Mouse (Mus musculus): ENCODE data around the gene Rpl32. TPM values are rescaled to one million over a fixed set of nuclear protein-coding genes. Genes with fewer than 3 reads are reported as not detected.
"Not testable (repeated sequence)": the region's sequence is repeated elsewhere in the genome, so short reads cannot be mapped to it uniquely, and the experiment has no call there.

Gene Rpl32
- polyA plus RNA-seq, 1 experiment from 2014 or later: 1,744 TPM

DNA sequence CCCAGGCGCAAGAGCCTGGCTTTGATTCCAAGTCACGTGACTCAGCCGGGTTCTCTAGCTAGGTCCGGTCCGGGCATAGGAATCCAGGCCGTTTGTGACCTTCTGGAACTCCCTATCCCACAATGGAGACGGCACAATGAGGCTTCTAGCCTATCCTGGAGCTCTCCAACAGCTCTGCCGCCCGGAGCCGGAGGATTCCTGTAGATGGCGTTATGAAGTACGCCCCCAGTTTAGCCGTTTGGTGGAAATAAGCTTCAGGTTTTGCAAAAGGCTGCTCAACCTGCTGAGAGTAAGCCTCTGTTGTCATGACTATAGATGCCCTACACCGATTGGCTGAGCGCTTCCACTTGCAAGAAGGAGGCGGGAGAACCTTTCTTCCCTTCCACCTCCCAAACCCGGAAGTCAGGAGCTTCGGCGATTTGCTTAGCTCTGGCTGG lies 29.6 kb upstream of the Rpl32 start, which contains the start of gene Efcab12:
Gene Efcab12 (minus strand): TSS at position 252 of the 437 bp plus-strand sequence.
- Histone ChIP-seq H3K4me1 (replicated peaks) (peaks cover 20% of the 10 kb centered on the region), H3K27me3 (ENCODE audit: insufficient read depth, poor library complexity, severe bottlenecking) (no peaks in the 10 kb centered on the region), H3K9me3 (no peaks in the 10 kb centered on the region), H3K36me3 (peaks cover 23% of the 10 kb centered on the region), H3K27ac (peak within 1 kb of the TSS; percentile 85), H3K4me3 (peak within 1 kb of the TSS; percentile 55)
- peak; percentile 78 for DNase-seq (ENCODE audit: low spot score)
- WGBS: 2% methylated on average over 19 of the region's 19 CpGs

DNA sequence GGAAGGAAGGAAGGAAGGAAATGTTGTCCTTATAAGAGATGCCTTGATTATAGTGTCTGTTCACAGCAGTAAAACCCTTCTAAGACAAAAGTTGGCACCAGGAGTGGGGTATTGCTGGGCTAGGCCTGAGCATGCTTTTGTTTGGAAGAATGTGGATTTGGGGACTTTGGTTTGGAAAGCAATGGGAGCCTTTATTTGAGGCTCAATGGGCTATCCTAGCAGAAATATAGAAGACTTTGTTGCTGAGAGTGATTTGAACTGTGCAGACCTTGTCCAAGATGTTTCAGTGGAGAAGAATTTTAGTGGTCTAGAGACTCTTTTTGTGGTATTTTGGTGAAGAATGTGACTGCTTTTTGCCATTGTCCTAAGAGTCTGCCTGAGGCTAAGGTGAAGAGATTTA lies 25.3 kb upstream of the Rpl32 start:
- no peak for DNase-seq (ENCODE audit: low spot score)
- no peak overlapping the region for H3K27ac ChIP-seq
- no peak overlapping the region for H3K4me3 ChIP-seq
- no peaks in the 10 kb centered on the region for H3K27me3 ChIP-seq (ENCODE audit: insufficient read depth, poor library complexity, severe bottlenecking)
- peaks cover 20% of the 10 kb centered on the region for H3K4me1 ChIP-seq (replicated peaks)
- no peaks in the 10 kb centered on the region for H3K9me3 ChIP-seq
- peaks cover 3% of the 10 kb centered on the region; the same call in 1 of the 2 replicates for H3K36me3 ChIP-seq

- Histone ChIP-seq H3K36me3 (peaks cover 3% of the 10 kb centered on the region; the same call in 1 of the 2 replicates), H3K4me3 (no peak overlapping the region), H3K4me1 (replicated peaks) (peaks cover 4% of the 10 kb centered on the region; the same call in 1 of the 2 replicates), H3K27me3 (ENCODE audit: insufficient read depth, poor library complexity, severe bottlenecking) (no peaks in the 10 kb centered on the region), H3K27ac (no peak overlapping the region), H3K9me3 (no peaks in the 10 kb centered on the region)
- 87% methylated on average over 2 of the region's 2 CpGs for WGBS
- no peak for DNase-seq (ENCODE audit: low spot score)
Observed at GRCm38 (mm10) chr6:115832152-115832850, 23.8 kb upstream of the Rpl32 start.

DNA sequence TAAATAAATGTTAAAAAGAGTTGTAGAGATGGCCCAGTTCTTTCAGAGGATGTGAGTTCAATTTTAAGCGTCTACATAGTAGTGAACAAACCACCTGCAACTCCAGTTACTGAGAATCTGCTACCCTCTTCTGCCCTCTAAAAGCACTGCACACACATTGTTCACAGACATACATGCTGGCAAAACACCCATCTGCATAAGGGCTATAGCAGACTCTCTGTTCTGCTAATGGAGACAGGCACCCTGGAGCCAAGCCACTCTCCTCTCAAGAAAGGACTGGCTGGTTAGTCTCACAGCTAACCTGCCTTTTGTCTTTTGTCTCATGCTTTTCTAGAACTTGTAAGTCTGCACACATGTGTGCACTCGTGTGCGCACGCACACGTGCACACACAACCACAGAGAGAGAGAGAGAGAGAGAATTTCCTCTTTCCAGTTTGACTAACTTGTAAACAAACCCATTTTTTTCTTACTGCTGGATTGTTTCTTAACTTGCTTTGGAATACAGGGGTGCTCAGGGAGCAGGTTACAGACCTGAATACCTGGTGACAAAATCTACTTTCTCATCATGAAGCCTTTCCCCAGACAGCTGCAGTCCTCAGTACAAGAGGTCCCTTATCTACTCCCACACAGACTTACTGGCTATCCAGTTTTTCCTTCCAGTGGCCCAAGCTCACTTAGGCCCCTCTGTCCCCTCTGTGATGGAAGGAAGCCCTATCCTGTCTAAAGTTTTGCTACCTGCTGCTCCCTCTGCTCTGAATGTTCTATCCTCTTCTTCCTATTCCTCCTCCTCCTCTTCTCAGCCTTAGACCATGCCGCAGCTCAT lies 22.4 kb upstream of the Rpl32 start:
- Histone ChIP-seq H3K36me3 (peaks cover 3% of the 10 kb centered on the region; the same call in 1 of the 2 replicates), H3K27me3 (ENCODE audit: insufficient read depth, poor library complexity, severe bottlenecking) (no peaks in the 10 kb centered on the region), H3K4me1 (replicated peaks) (no peaks in the 10 kb centered on the region), H3K4me3 (no peak overlapping the region), H3K27ac (no peak overlapping the region), H3K9me3 (no peaks in the 10 kb centered on the region)
- WGBS: 87% methylated on average over 6 of the region's 6 CpGs
- no peak for DNase-seq (ENCODE audit: low spot score)

DNA sequence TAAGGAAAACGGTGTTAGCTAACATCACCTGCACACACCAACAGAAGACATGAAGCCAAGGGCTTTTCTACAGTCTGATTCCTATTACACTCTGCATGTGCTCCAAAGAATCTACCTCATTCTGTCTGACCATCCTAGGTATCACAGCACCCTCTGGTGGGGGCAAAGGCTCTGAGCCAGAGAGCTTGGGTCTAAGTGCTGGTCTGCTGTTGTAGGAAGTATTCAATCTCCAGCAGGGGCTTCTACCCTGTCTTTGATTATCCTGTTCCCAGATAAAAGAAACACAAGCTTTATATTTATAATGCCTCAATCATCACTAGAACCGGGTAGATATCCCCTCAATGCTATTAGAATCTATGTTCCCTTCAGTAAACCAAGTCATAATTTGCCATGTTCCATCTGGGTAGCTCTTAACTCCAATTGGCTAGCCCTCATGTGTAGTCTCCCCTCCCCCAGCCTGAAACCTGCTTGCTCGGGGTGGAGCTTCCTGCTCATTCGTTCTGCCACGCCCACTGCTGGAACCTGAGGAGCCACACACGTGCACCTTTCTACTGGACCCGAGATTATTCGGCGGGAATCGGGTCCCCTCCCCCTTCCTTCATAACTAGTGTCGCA lies 15.4 kb upstream of the Rpl32 start:
- DNase-seq (ENCODE audit: low spot score): peak; percentile 84
- H3K9me3 ChIP-seq; H3K36me3 ChIP-seq; H3K4me1 ChIP-seq (replicated peaks); H3K27me3 ChIP-seq (ENCODE audit: insufficient read depth, poor library complexity, severe bottlenecking): not testable (repeated sequence)
- Histone ChIP-seq H3K4me3 (peak overlapping the region; percentile 37), H3K27ac (peak overlapping the region; percentile 73)
- 2% methylated on average over 5 of the region's 11 CpGs for WGBS

GRCm38 (mm10) chr6:115821216-115821993 lies 12.9 kb upstream of the Rpl32 start:
- no peak for DNase-seq (ENCODE audit: low spot score)
- Histone ChIP-seq H3K4me3 (no peak overlapping the region), H3K36me3 (no peaks in the 10 kb centered on the region), H3K27ac (no peak overlapping the region), H3K27me3 (ENCODE audit: insufficient read depth, poor library complexity, severe bottlenecking) (no peaks in the 10 kb centered on the region), H3K4me1 (replicated peaks) (peaks cover 8% of the 10 kb centered on the region; the same call in 1 of the 2 replicates), H3K9me3 (no peaks in the 10 kb centered on the region)
- WGBS: 89% methylated on average over 8 of the region's 8 CpGs

GRCm38 (mm10) chr6:115818129-115818528 lies 9.6 kb upstream of the Rpl32 start:
- H3K9me3 ChIP-seq: no peaks in the 10 kb centered on the region
- H3K27ac ChIP-seq: no peak overlapping the region
- H3K4me3 ChIP-seq: no peak overlapping the region
- no peaks in the 10 kb centered on the region for H3K27me3 ChIP-seq (ENCODE audit: insufficient read depth, poor library complexity, severe bottlenecking)
- H3K36me3 ChIP-seq: no peaks in the 10 kb centered on the region
- DNase-seq (ENCODE audit: low spot score): no peak
- peaks cover 7% of the 10 kb centered on the region; the same call in 1 of the 2 replicates for H3K4me1 ChIP-seq (replicated peaks)
- WGBS: 77% methylated on average over 2 of the region's 2 CpGs

DNA sequence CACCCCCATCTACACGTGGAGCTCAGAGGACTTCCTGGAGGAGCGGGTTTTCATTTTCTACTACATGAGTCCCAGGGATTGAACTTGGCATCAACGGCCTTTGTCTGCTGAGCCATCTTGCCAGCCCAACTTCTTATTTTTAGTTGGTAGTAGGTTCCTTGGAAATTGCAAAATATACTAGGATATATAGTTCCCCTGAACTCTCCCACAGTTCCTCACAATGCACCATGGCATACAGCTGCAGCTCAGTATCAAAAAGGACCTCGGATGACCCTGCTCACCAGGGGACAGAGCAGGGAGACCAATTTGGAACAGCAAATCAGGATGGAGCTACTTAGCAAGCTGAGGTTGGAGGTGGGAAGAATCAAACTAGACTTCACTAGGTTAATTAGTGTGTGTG lies 6.5 kb upstream of the Rpl32 start:
- Histone ChIP-seq H3K4me3 (no peak overlapping the region), H3K27me3 (ENCODE audit: insufficient read depth, poor library complexity, severe bottlenecking) (no peaks in the 10 kb centered on the region), H3K4me1 (replicated peaks) (peaks cover 7% of the 10 kb centered on the region; the same call in 1 of the 2 replicates), H3K27ac (no peak overlapping the region), H3K36me3 (no peaks in the 10 kb centered on the region), H3K9me3 (no peaks in the 10 kb centered on the region)
- DNase-seq (ENCODE audit: low spot score): no peak
- WGBS: 80% methylated on average over 4 of the region's 4 CpGs

GRCm38 (mm10) chr6:115814104-115814503 lies 5.6 kb upstream of the Rpl32 start:
- peak; percentile 59 for DNase-seq (ENCODE audit: low spot score)
- Histone ChIP-seq H3K27me3 (ENCODE audit: insufficient read depth, poor library complexity, severe bottlenecking) (no peaks in the 10 kb centered on the region), H3K27ac (no peak overlapping the region; the same call in 1 of the 2 replicates), H3K36me3 (no peaks in the 10 kb centered on the region), H3K9me3 (no peaks in the 10 kb centered on the region), H3K4me1 (replicated peaks) (peaks cover 7% of the 10 kb centered on the region; the same call in 1 of the 2 replicates), H3K4me3 (no peak overlapping the region)
- 32% methylated on average over 4 of the region's 4 CpGs for WGBS

DNA sequence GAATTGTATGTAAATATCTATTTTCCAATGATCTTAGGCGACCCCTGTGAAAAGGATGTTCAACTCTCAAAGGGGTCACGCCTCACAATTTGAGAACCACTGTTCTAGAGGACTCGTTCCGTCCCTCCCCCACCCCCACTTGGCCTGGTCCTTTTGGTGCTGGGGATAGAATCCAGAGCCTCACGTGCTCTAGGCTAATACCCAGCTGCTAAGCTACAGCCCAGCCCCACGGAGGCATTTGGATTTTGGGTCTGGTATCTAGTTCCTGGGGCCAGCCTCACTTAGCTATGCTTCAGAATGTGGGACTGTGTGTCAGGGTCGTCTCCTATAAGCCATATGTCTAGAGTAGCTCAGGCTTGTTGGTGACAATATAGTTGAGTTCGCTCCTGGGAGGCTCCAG lies 3.1 kb upstream of the Rpl32 start:
- WGBS: 78% methylated on average over 8 of the region's 8 CpGs
- Histone ChIP-seq H3K27ac (no peak overlapping the region), H3K36me3 (peaks cover 12% of the 10 kb centered on the region), H3K4me1 (replicated peaks) (peaks cover 18% of the 10 kb centered on the region), H3K27me3 (ENCODE audit: insufficient read depth, poor library complexity, severe bottlenecking) (no peaks in the 10 kb centered on the region), H3K9me3 (no peaks in the 10 kb centered on the region), H3K4me3 (no peak overlapping the region)
- no peak for DNase-seq (ENCODE audit: low spot score)

GRCm38 (mm10) chr6:115808196-115808487 lies 405 bp downstream of the Rpl32 start:
- Histone ChIP-seq H3K36me3 (peaks cover 46% of the 10 kb centered on the region), H3K27ac (peak overlapping the region; percentile 100), H3K27me3 (ENCODE audit: insufficient read depth, poor library complexity, severe bottlenecking) (no peaks in the 10 kb centered on the region), H3K9me3 (no peaks in the 10 kb centered on the region), H3K4me3 (peak overlapping the region; percentile 86), H3K4me1 (replicated peaks) (peaks cover 19% of the 10 kb centered on the region)
- WGBS: 1% methylated on average over 22 of the region's 22 CpGs
- DNase-seq (ENCODE audit: low spot score): no peak

DNA sequence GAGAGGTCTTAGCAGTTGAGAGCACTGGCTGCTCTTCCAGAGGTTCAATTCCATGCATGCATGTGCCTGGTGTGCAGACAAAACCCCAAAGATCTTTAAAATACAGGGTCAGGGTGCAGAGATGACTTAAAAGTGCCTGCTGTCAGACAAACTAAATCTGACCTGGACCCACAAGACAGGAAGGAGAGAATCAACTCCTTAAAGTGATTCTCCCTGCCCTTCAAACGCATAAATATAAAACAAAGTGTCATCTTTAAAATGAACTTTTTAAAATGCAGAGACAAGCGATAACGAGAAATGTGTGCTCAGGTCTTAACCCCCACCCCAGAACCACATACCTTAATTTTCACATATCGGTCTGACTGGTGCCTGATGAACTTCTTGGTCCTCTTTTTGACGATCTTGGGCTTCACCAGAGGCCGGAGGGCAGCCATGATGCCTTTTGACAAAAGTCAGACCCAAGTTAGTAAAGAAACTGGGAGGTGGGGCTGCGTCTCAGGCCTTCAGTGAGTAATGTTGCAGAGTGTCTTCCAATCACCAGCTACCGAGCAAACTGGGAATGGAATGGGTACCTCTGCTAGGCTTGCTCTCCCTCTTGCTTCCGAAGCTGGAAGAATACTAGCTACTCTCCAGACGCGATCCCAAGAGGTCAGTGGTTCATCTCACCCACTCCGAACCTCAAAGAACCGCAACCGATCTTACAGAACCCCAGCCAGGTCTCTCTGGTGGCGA lies 917 bp downstream of the Rpl32 start:
- no peaks in the 10 kb centered on the region for H3K27me3 ChIP-seq (ENCODE audit: insufficient read depth, poor library complexity, severe bottlenecking)
- peaks cover 19% of the 10 kb centered on the region for H3K4me1 ChIP-seq (replicated peaks)
- 4% methylated on average over 15 of the region's 15 CpGs for WGBS
- peak overlapping the region; percentile 86 for H3K4me3 ChIP-seq
- no peak for DNase-seq (ENCODE audit: low spot score)
- peaks cover 51% of the 10 kb centered on the region for H3K36me3 ChIP-seq
- peak overlapping the region; percentile 100 for H3K27ac ChIP-seq
- no peaks in the 10 kb centered on the region for H3K9me3 ChIP-seq
